Mouse (Mus musculus) megakaryocyte, adult 5-6 weeks (primary cell): Measurements from ENCODE around the gene Dscam. TPM values are rescaled to one million over a fixed set of nuclear protein-coding genes. Genes with fewer than 3 reads are reported as not detected.

Experiments
- ATAC-seq: 2 replicates; pipeline ENCODE4 v1.8.0; 2016; ENCODE audit warnings: mild to moderate bottlenecking, inconsistent platforms; ENCODE audit not compliant: poor library complexity, severe bottlenecking
- total RNA-seq, 2 experiments: library from RNA; stranded (forward) in 1 of 2; stranded (reverse) in 1 of 2; fragments of 153-499, 151-499 nt in 1 of 2; fragments of 221-1000, 200-1000 nt in 1 of 2; gene quantifications; 2 replicates each; pipeline versions ENCODE4 v1.2.3 to v1.2.4; 2015 to 2017

Gene Dscam
- total RNA-seq, 2 experiments from 2014 or later, result 0.04 to 0.16 TPM

GRCm38 (mm10) chr16:96801650-96802237, 368.8 kb downstream of the Dscam start:
- ATAC-seq, result no peak

GRCm38 (mm10) chr16:96795431-96795830, 375.1 kb downstream of the Dscam start:
- peak; percentile 43; the same call in 1 of the 2 replicates for ATAC-seq

- no peak for ATAC-seq
These were observed 379.2 kb downstream of the Dscam start for GRCm38 (mm10) chr16:96791307-96791706.

- no peak for ATAC-seq
These were observed 382.3 kb downstream of the Dscam start for GRCm38 (mm10) chr16:96788286-96788685.

GRCm38 (mm10) chr16:96779021-96779420, 391.5 kb downstream of the Dscam start:
- no peak for ATAC-seq

GRCm38 (mm10) chr16:96774245-96774644, 396.3 kb downstream of the Dscam start:
- no peak for ATAC-seq

- no peak for ATAC-seq
These were observed 402.6 kb downstream of the Dscam start for GRCm38 (mm10) chr16:96767985-96768384.

- no peak for ATAC-seq
These were observed 403.0 kb downstream of the Dscam start for GRCm38 (mm10) chr16:96767508-96767907.

GRCm38 (mm10) chr16:96761225-96761624, 409.3 kb downstream of the Dscam start:
- 0 out of 2 replicates have a peak, but pooled peaks have one; percentile 15 for ATAC-seq

GRCm38 (mm10) chr16:96759081-96759603, 411.4 kb downstream of the Dscam start:
- no peak for ATAC-seq

GRCm38 (mm10) chr16:96758381-96758780, 412.2 kb downstream of the Dscam start:
- no peak for ATAC-seq

- no peak for ATAC-seq
These were observed 412.8 kb downstream of the Dscam start for GRCm38 (mm10) chr16:96757588-96758313.

GRCm38 (mm10) chr16:96756994-96757393, 413.6 kb downstream of the Dscam start:
- no peak for ATAC-seq

GRCm38 (mm10) chr16:96754971-96755504, 415.5 kb downstream of the Dscam start:
- ATAC-seq, result no peak

GRCm38 (mm10) chr16:96754381-96754780, 416.2 kb downstream of the Dscam start:
- ATAC-seq, result no peak

- ATAC-seq, result no peak
These were observed 416.8 kb downstream of the Dscam start for GRCm38 (mm10) chr16:96753781-96754173.

- ATAC-seq, result no peak
These were observed 417.3 kb downstream of the Dscam start for GRCm38 (mm10) chr16:96753164-96753780.

- ATAC-seq, result no peak
These were observed 427.9 kb downstream of the Dscam start for GRCm38 (mm10) chr16:96742475-96743255.

- ATAC-seq, result no peak
These were observed 429.2 kb downstream of the Dscam start for GRCm38 (mm10) chr16:96741336-96741735.
